9 mouse cellular contexts compared by ENCODE assay signal in the genomic region with DNA sequence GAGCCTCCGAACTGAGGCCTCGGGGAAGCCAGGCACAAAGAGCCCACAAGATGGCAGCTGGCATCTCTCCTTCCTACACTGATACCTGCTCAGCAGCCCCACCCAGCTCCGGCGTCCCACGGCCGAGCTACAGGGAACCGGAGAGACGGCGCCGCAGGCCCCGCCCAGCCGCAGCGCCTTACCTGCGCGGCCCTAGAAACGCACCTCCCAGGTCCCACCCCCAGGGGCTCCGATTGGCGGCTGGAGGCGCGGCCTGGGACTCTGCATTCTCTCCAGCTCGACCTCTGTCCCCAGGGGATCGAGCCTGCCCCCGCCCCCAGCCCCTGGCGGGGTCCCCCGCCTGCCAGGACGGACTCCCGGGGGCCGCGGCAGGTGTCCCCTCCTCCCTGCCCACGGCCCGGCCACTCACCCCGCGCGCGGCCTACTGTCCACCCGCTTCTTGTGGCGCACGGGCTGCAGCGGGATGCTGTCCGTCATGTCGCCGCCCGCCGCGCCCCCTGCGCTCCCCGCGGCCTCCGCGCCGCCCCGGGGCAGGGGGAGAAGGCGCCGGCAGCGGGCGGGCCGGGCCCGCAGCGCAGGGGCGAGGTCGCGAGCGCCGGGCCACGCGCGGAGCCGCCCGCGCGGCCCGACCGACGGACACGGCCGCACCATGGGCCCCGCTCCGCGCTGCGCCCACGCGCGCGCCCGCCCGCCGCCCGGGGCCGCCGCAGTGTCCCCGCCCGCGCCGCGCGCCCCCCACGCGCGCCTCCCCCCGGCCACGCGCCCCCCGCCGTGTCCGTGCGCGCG. TPM values are rescaled to one million over a fixed set of nuclear protein-coding genes. Genes with fewer than 3 reads are reported as not detected.
DNase-seq lines count a peak whose midpoint lies in the region; ATAC-seq lines count a peak whose summit lies in the region.
"Had no signal": no experiment of that assay in that cellular context is flagged by ENCODE, and none has a peak within 500 bp of the region (broad histone marks: within the 10 kb centered on the region; RNA-seq: fewer than 3 reads in every experiment).

No protein-coding gene starts in this region.

- no peaks in the 10 kb centered on the region for H3K27me3 ChIP-seq in embryonic facial prominence, embryonic 11.5 days (ENCODE audit: control insufficient read depth, insufficient read depth, low read length)
- no peaks in the 10 kb centered on the region for H3K27me3 ChIP-seq in heart, embryonic 10.5 days (ENCODE audit: insufficient read depth, poor library complexity, severe bottlenecking)
- no peaks in the 10 kb centered on the region for H3K27me3 ChIP-seq in limb, embryonic 12.5 days
- no peaks in the 10 kb centered on the region for H3K27me3 ChIP-seq in midbrain, embryonic 14.5 days (ENCODE audit: control insufficient read depth, insufficient read depth, low read length)
- no peaks in the 10 kb centered on the region for H3K27me3 ChIP-seq in stomach, embryonic 15.5 days (replicated peaks)

- peak overlapping the region; percentile 38; the same call in 1 of the 2 replicates for H3K27ac ChIP-seq in embryonic facial prominence, embryonic 11.5 days (replicated peaks; ENCODE audit: low read depth, low read length)
- peak overlapping the region; percentile 84 for H3K27ac ChIP-seq in heart, embryonic 10.5 days
- H3K27ac ChIP-seq in limb, embryonic 12.5 days, result peak overlapping the region; percentile 69; the same call in 1 of the 2 replicates
- peak overlapping the region; percentile 97 for H3K27ac ChIP-seq in midbrain, embryonic 14.5 days (replicated peaks; ENCODE audit: low read depth, low read length)
- H3K27ac ChIP-seq in stomach, embryonic 15.5 days, result peak overlapping the region; percentile 82

- no peaks in the 10 kb centered on the region for H3K36me3 ChIP-seq in embryonic facial prominence, embryonic 11.5 days (replicated peaks; ENCODE audit: control insufficient read depth, insufficient read depth, low read depth, low read length)
- H3K36me3 ChIP-seq in heart, embryonic 10.5 days, result no peaks in the 10 kb centered on the region
- no peaks in the 10 kb centered on the region for H3K36me3 ChIP-seq in limb, embryonic 12.5 days
- H3K36me3 ChIP-seq in midbrain, embryonic 14.5 days (ENCODE audit: control insufficient read depth, insufficient read depth, low read length), result no peaks in the 10 kb centered on the region
- H3K36me3 ChIP-seq in stomach, embryonic 15.5 days, result no peaks in the 10 kb centered on the region

- peak; percentile 51 for DNase-seq in gastrocnemius, postnatal 10 days
- no peak for DNase-seq in gastrocnemius, adult 18-20 months (ENCODE audit: low spot score)
- DNase-seq in embryonic facial prominence, embryonic 11.5 days (ENCODE audit: low spot score), result peak; percentile 76
- DNase-seq in heart, embryonic 10.5 days (ENCODE audit: low spot score), result no peak
- DNase-seq in kidney, adult 9 months, result peak; percentile 90
- DNase-seq in midbrain, embryonic 14.5 days, result peak; percentile 88

- no peaks in the 10 kb centered on the region for H3K4me1 ChIP-seq in embryonic facial prominence, embryonic 11.5 days (ENCODE audit: control insufficient read depth, insufficient read depth, low read length)
- 0 out of 2 replicates have a peak, but pooled peaks cover 9% of the 10 kb centered on the region for H3K4me1 ChIP-seq in heart, embryonic 10.5 days
- peaks cover 7% of the 10 kb centered on the region; the same call in 1 of the 2 replicates for H3K4me1 ChIP-seq in limb, embryonic 12.5 days (replicated peaks)
- H3K4me1 ChIP-seq in midbrain, embryonic 14.5 days (ENCODE audit: control insufficient read depth, insufficient read depth, low read length), result 0 out of 2 replicates have a peak, but pooled peaks cover 6% of the 10 kb centered on the region
- H3K4me1 ChIP-seq in stomach, embryonic 15.5 days, result no peaks in the 10 kb centered on the region

- peak overlapping the region; percentile 84 for H3K4me3 ChIP-seq in embryonic facial prominence, embryonic 11.5 days (ENCODE audit: low read depth, low read length)
- peak overlapping the region; percentile 87 for H3K4me3 ChIP-seq in heart, embryonic 10.5 days
- H3K4me3 ChIP-seq in limb, embryonic 12.5 days (replicated peaks), result peak overlapping the region; percentile 88
- peak overlapping the region; percentile 92 for H3K4me3 ChIP-seq in midbrain, embryonic 14.5 days (replicated peaks; ENCODE audit: low read depth, low read length)
- H3K4me3 ChIP-seq in stomach, embryonic 15.5 days (replicated peaks), result peak overlapping the region; percentile 75

- H3K9me3 ChIP-seq in embryonic facial prominence, embryonic 11.5 days (replicated peaks; ENCODE audit: control insufficient read depth, low read length), result no peaks in the 10 kb centered on the region
- H3K9me3 ChIP-seq in heart, embryonic 10.5 days, result no peaks in the 10 kb centered on the region
- 0 out of 2 replicates have a peak, but pooled peaks cover 3% of the 10 kb centered on the region for H3K9me3 ChIP-seq in limb, embryonic 12.5 days
- no peaks in the 10 kb centered on the region for H3K9me3 ChIP-seq in midbrain, embryonic 14.5 days (ENCODE audit: control insufficient read depth, low read length)
- H3K9me3 ChIP-seq in stomach, embryonic 15.5 days, result no peaks in the 10 kb centered on the region

- peak overlapping the region; percentile 83 for H3K9ac ChIP-seq in embryonic facial prominence, embryonic 11.5 days (replicated peaks; ENCODE audit: low read length)
- peak overlapping the region; percentile 80 for H3K9ac ChIP-seq in limb, embryonic 12.5 days (replicated peaks)
- H3K9ac ChIP-seq in midbrain, embryonic 14.5 days (replicated peaks; ENCODE audit: low read length), result peak overlapping the region; percentile 98
- H3K9ac ChIP-seq in stomach, embryonic 15.5 days, result peak overlapping the region; percentile 78

- peak overlapping the region; percentile 89 for H3K4me2 ChIP-seq in embryonic facial prominence, embryonic 11.5 days (ENCODE audit: low read depth, low read length)
- peak overlapping the region; percentile 78 for H3K4me2 ChIP-seq in limb, embryonic 12.5 days
- peak overlapping the region; percentile 61 for H3K4me2 ChIP-seq in midbrain, embryonic 14.5 days (ENCODE audit: low read length)
- H3K4me2 ChIP-seq in stomach, embryonic 15.5 days, result peak overlapping the region; percentile 88

- ATAC-seq in embryonic facial prominence, embryonic 11.5 days (replicated peaks; ENCODE audit: insufficient number of reproducible peaks, low FRiP score, low TSS enrichment, low read depth), result peak; percentile 77
- ATAC-seq in limb, embryonic 12.5 days (ENCODE audit: insufficient number of reproducible peaks, insufficient read depth, low FRiP score, low TSS enrichment, low read depth), result peak; percentile 73
- peak; percentile 75 for ATAC-seq in midbrain, embryonic 14.5 days (ENCODE audit: low FRiP score, low TSS enrichment)
- ATAC-seq in stomach, embryonic 15.5 days (ENCODE audit: insufficient read depth, low FRiP score, low read depth), result peak; percentile 95

- under 1% methylated on average over 76 of the region's 108 CpGs for WGBS in embryonic facial prominence, embryonic 11.5 days
- WGBS in heart, embryonic 10.5 days, result 12% methylated on average over 92 of the region's 108 CpGs
- WGBS in limb, embryonic 12.5 days, result under 1% methylated on average over 62 of the region's 108 CpGs
- under 1% methylated on average over 72 of the region's 108 CpGs for WGBS in midbrain, embryonic 14.5 days
- WGBS in stomach, embryonic 15.5 days, result under 1% methylated on average over 67 of the region's 108 CpGs

RNA-seq across cellular contexts. Expression of a gene that starts 0.7 kb away (rescaled TPM):
- 10 to 100 TPM; 24.2 to 30.9 TPM for total RNA-seq in gastrocnemius, postnatal 10 days (2021)
- total RNA-seq in gastrocnemius, adult 18-20 months (2021), result 10 to 100 TPM; 30.4 to 32.3 TPM
- polyA plus RNA-seq in embryonic facial prominence, embryonic 11.5 days (2014; fragmentation: Nextera tagmentation; extraction: Ambion mirVana), result 10.3 and 10.4 TPM in 2 replicates
- polyA plus RNA-seq in heart, embryonic 10.5 days (2016; fragmentation: Nextera tagmentation; extraction: Ambion mirVana), result 8.9 and 11.8 TPM in 2 replicates
- 16.1 and 21.2 TPM in 2 replicates for polyA plus RNA-seq in limb, embryonic 12.5 days (2016; fragmentation: Nextera tagmentation; extraction: Ambion mirVana)
- 79.7 and 85.9 TPM in 2 replicates for polyA plus RNA-seq in midbrain, embryonic 14.5 days (2014; fragmentation: Nextera tagmentation; extraction: Ambion mirVana)
- polyA plus RNA-seq in stomach, embryonic 15.5 days (2015; fragmentation: Nextera tagmentation; extraction: Ambion mirVana), result 22.6 and 24.3 TPM in 2 replicates

RNA-seq across cellular contexts. Expression of a gene that starts 26.3 kb away (rescaled TPM):
- total RNA-seq in gastrocnemius, postnatal 10 days (2021), result under 1 TPM; 0.33 to 0.70 TPM
- 1 to 10 TPM; 2.4 to 3.0 TPM for total RNA-seq in gastrocnemius, adult 18-20 months (2021)
- 12.3 and 13.3 TPM in 2 replicates for polyA plus RNA-seq in embryonic facial prominence, embryonic 11.5 days (2014; fragmentation: Nextera tagmentation; extraction: Ambion mirVana)
- polyA plus RNA-seq in heart, embryonic 10.5 days (2016; fragmentation: Nextera tagmentation; extraction: Ambion mirVana), result 10.6 and 21.6 TPM in 2 replicates
- polyA plus RNA-seq in limb, embryonic 12.5 days (2016; fragmentation: Nextera tagmentation; extraction: Ambion mirVana), result 5.0 and 5.1 TPM in 2 replicates
- 1.8 and 2.6 TPM in 2 replicates for polyA plus RNA-seq in midbrain, embryonic 14.5 days (2014; fragmentation: Nextera tagmentation; extraction: Ambion mirVana)
- 0.90 and 1.1 TPM in 2 replicates for polyA plus RNA-seq in stomach, embryonic 15.5 days (2015; fragmentation: Nextera tagmentation; extraction: Ambion mirVana)
- total RNA-seq: neutrophil, adult 5-6 weeks had no signal

Comparison
In these comparisons a context has a peak if more than half of its experiments do, and no peak if none do; other contexts are left out.
1. DNase-seq: peak in gastrocnemius, postnatal 10 days (single experiment), embryonic facial prominence, embryonic 11.5 days (single experiment), kidney, adult 9 months (single experiment) and midbrain, embryonic 14.5 days (single experiment); none in gastrocnemius, adult 18-20 months (single experiment) and heart, embryonic 10.5 days (single experiment).
2. H3K27ac ChIP-seq: peak in every context shown above with its lines; median percentile 97 in midbrain, embryonic 14.5 days; 84 in heart, embryonic 10.5 days; 82 in stomach, embryonic 15.5 days; 69 in limb, embryonic 12.5 days; 38 in embryonic facial prominence, embryonic 11.5 days.
3. Peak in every context shown above with its lines, with median percentiles within 50 percentile points of each other: ATAC-seq, H3K4me2 ChIP-seq, H3K4me3 ChIP-seq and H3K9ac ChIP-seq.